Mouse (Mus musculus) urinary bladder, postnatal 14 days (tissue): ENCODE data around the gene Pdcd2l.
A peak's percentile ranks its signal among the peaks of the same experiment; 100 is the strongest.
"Not testable (repeated sequence)": the region's sequence is repeated elsewhere in the genome, so short reads cannot be mapped to it uniquely, and the experiment has no call there.

Source experiments
- DNase-seq: peaks from one replicate; pipeline ENCODE4 v3.0.0; 2021; ENCODE audit warnings: low spot score

Gene Pdcd2l

GRCm38 (mm10) chr7:34213281-34213680 is 16.8 kb upstream of the Pdcd2l start:
- DNase-seq = no peak

GRCm38 (mm10) chr7:34208027-34208745 is 11.7 kb upstream of the Pdcd2l start:
- no peak for DNase-seq

- DNase-seq = no peak
These were observed 9.9 kb upstream of the Pdcd2l start for GRCm38 (mm10) chr7:34206331-34206730.

DNA sequence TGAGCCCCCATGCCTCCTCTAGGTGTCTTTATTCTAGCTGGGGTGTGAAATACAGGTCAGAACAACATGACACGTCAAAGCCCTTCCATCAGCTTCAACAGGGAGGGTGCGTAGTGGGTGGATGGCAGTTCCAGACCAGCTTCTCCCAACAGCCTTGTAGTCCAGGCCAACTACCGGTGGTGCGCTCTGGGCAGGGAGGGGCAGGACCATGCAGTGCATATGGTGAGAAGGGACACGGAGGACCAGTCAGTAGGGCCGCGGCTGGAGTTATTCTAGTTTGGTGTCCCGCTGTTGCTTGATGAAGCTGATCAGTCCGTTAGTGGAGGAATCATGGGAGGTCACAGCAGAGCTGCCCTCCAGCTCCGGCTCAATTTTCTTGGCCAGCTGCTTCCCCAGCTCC is 5.7 kb upstream of the Pdcd2l start:
- DNase-seq = not testable (repeated sequence)

DNA sequence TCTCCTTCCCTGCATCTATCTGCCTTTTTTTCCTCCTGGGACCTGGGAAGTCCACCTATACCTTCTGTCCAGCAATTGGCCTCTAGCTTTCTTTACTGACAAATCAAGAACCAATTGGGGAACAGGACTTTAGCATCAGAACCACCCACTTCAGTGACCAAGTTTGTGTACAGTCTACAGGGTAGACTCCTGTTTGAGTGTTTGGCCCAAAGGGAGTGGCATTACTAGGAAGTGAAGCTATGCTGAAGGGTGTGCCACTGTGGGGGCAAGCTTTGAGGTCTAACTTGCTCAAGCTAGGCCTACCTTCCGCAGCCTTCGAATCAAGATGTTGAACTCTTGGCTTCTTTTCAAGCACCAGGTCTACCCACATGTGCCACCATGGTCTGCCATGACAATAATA is 4.4 kb upstream of the Pdcd2l start:
- no peak for DNase-seq

DNA sequence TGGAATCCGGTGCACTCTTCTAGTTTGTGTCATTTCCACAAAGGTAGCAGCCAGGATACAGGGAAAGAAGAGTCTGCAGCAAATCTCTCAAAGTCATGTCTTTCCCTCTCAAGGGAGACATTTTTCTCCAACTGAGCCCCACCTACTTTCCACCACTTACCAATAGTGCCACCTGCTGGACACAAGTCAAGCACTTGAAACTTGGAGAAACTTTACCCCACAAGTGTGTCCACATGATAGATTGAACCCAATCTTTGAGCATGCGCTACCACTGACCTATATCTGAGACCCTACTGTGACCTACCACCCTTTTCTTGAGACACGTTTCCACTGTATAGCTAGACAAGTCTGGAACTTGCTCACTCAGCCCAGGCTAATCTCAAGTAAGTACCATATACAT is 1.9 kb upstream of the Pdcd2l start:
- peak; percentile 53 for DNase-seq

- DNase-seq = no peak
These were observed 829 bp downstream of the Pdcd2l start for GRCm38 (mm10) chr7:34195632-34196031.

DNA sequence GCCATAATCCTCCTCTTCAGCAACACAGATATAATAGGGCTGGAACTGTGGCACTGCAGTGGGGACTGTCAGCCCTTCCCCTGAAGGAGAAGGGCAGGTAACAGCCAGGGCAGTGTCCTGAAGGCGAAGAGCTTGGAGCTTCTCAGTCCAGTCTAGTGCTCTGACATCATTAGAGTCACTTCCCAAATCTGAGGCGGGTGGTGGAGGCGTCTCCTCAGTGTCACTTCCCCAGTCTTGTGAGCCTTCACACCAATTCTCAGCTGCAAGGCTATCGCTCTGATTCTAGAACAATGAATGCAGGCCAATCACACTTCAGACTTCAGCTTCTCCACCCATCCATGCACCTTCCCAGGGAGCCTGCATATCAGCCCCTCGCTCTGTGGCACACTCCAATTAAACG is 3.6 kb downstream of the Pdcd2l start:
- DNase-seq = no peak

DNA sequence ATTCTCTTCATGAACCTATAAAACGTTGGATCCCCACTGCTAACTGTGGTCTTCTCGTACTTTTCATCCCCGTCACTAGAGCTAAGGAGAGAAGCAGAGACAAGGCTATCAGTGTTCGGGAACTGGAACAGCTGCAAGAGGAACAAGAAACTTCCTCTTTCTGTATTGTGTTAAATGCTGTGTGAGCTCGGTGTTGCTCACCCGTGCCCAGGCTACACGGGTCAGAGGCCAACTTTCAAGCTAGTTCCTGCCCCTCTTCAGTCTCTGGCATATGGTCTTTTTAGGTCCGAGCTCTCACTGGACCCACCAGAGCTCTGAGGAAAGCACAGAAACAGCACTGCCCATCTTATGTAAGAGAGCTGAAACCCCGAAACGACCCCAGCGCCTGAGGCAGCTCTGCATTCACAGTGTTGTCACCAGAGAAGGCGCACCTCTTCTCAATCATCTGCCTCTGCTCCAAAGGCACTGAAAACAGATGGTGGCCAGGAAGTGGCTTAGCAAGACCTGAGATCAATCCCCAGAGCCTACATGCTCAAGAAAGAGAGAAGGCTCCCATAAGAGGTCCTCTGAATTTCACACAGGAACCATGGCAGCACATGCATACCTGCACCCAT is 7.0 kb downstream of the Pdcd2l start:
- no peak for DNase-seq

DNA sequence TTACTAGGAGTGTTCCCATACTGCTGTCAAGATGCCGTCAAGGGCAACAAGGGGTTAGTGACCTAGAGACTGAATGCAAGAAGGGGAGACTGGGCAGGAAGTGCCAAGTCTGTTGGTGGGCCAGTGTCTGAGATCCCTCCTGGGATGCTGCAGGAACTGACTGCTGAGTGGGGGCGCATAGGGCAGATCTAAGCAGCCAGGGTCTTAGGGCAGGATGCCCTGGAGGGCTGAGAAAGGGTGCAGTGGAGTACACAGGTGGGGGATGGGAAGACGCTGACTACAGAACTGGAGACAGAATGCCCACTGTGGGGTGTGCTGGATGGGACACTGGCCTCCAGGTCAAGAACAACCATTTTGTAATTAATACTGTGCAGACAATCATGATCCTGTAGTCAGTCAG is 12.7 kb downstream of the Pdcd2l start:
- no peak for DNase-seq

DNA sequence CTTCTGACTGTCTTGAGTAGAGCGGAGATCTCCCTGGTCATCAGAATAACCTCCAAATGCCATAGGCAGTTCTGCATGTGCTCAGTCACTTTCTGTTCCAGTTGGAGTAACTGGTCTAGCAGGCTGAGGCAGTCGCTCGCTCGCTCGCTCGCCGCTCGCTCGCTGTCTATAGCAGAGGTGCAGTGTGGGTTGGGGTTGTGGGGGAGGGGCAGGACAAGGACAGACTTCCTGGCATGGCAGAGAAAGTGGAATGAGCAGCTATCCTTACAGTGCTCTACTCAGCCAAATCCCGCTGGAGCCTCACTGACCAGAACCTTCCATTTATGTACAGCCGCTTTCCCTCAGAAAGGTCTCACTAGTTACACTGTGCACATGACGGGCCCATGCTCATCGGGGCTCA is 13.1 kb downstream of the Pdcd2l start:
- peak; percentile 76 for DNase-seq

GRCm38 (mm10) chr7:34176241-34176640 is 20.2 kb downstream of the Pdcd2l start:
- not testable (repeated sequence) for DNase-seq

- no peak for DNase-seq
These were observed 24.2 kb downstream of the Pdcd2l start for GRCm38 (mm10) chr7:34172251-34172650.

DNA sequence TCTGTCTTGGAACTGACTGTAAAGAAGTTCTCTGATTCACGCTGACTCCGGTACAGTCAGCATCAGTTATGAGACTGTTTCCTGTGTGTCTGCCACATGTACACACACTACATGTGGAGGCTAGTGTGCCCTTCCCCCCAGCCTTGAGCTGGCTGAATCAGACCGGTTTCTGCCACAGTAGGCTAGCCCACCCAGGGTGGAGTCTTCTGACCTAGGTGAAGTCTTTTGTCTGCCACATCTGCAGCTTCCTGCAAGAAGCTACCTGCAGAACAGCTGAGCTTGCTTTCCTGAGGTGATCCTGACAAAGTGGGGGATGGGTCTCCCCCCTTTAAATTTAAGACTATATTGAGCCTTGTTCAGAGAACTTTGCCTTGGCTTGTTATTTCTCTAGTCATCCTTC is 27.0 kb downstream of the Pdcd2l start, which contains the start of gene Uba2:
Uba2 (minus strand) TSS at position 146 of the 400 bp plus-strand sequence.
- DNase-seq = no peak

DNA sequence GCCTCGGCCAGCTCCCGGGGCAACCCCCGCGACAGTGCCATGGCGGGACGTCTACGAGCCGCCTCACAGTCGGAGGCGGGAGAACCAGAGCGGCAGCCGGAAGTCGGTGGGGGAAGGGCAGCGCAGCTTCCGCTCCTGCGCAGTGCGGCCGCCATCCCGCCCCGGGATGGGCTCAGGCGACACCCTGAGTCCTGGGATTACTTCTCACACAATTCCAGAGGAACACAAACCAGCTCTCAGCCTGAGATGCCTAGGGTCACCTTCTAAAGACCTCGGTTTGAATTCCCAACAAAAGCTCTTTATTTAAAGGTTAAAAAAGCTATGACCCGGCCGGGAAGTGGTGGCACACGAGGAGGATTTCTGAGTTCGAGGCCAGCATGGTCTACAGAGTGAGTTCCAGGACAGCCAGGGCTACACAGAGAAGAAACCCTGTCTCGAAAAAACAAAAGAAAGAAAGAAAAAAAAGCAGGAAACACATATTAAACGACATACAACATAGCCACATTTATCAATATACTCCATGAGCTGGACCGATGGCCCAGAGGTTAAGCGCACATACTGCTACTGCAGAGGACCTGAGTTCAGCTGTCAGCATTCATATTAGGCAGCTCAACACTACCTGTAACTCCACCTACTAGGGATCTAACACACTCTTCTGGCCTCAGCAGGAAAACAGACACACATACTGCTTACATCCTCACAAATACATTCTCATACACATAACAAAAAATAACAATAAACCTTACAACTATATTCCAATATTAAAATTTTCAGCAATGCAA is 27.8 kb downstream of the Pdcd2l start:
- peak; percentile 93 for DNase-seq

GRCm38 (mm10) chr7:34167766-34168469 is 28.5 kb downstream of the Pdcd2l start:
- DNase-seq = no peak

DNA sequence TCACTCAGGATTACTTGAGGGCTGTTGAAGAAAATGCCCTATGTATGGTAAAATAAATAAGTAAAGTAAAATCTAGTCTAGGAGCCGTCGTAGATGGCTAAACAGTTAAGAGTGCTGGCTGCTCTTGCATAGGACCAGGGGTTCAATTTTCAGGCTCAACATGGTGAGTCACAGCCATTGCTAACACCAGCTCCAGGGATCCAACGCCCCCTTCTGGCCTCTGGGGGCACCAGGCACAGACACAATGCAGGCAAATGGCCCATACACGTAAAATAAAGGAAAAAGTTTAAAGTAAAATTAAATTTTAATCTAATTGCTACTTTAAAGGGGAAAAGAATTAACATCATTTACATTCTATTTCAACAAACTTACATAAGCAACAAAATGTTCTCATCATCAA is 29.6 kb downstream of the Pdcd2l start:
- DNase-seq = peak; percentile 35

DNA sequence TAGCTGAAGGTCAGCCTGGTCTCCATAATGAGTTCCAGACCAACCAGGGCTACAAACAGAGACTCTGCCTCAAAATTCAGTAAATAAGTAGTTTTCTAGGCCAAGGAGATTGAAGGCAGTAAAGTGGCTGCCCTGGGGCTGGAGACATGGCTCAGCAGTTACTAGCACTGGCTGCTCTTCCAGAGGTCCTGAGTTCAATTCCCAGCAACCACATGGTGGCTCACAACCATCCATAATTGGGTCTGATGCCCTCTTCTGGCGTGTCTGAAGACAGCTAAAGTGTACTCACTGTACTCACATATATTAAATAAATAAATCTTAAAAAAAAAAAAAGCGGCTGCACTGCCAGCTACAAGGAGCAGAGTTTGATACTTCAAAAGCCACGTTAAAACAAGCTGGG is 30.5 kb downstream of the Pdcd2l start:
- DNase-seq = no peak

GRCm38 (mm10) chr7:34164671-34165070 is 31.8 kb downstream of the Pdcd2l start:
- DNase-seq = no peak

GRCm38 (mm10) chr7:34159167-34159566 is 37.3 kb downstream of the Pdcd2l start:
- no peak for DNase-seq

- no peak for DNase-seq
These were observed 38.5 kb downstream of the Pdcd2l start for GRCm38 (mm10) chr7:34157994-34158393.

DNA sequence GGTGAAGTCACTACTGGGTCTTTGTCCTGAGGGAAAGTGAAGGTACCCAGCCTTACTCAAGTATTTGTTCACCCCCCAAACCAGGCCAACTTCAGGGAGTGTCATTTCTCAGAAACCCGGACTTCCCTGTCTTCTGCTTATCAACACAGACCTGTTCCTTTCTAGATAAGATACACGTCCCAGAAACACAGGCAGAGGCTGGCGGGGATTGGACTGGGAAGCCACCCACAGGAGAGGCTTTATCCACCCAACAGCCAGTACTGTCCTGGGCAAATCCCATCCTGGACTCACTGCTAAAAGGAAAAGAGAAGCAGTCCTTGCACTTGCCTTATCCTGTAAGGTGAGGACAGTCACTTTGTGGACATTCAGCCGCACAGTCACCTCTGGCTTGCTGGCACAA is 49.3 kb downstream of the Pdcd2l start:
- no peak for DNase-seq
